Mouse (Mus musculus) CH12.LX (cell line): ENCODE results near the gene Hecw2. TPM values are rescaled to one million over a fixed set of nuclear protein-coding genes. Genes with fewer than 3 reads are reported as not detected.
A peak's percentile ranks its signal among the peaks of the same experiment; 100 is the strongest.

Experiments
- DNase-seq: peaks from one replicate; pipeline ENCODE4 v3.0.0-alpha.2; 2013; ENCODE audit errors: extremely low read depth
- H3K27ac ChIP-seq: 2 replicates; pipeline ENCODE4 v1.5.1; 2012; ENCODE audit warnings: low read depth, mild to moderate bottlenecking, control low read depth, moderate library complexity; ENCODE audit not compliant: insufficient read depth
- H3K27me3 ChIP-seq: replicated peaks from 2 replicates; pipeline ENCODE3; 2012; ENCODE audit warnings: inconsistent platforms
- H3K36me3 ChIP-seq, 2 experiments: replicated peaks in 1 of 2; 2 replicates each; pipeline versions ENCODE3 to v1.6.1; 2012; ENCODE audit warnings: inconsistent platforms in 1 of 2, low read length in 1 of 2, mild to moderate bottlenecking in 1 of 2, mixed read lengths in 1 of 2, moderate library complexity in 1 of 2; ENCODE audit not compliant: control insufficient read depth in 1 of 2, insufficient read depth in 1 of 2
- H3K4me1 ChIP-seq, 2 experiments: 2 replicates each; pipeline ENCODE4 v1.6.1; 2012; ENCODE audit warnings: inconsistent platforms in 1 of 2, moderate library complexity in 1 of 2; ENCODE audit not compliant: insufficient read depth in 2 of 2, control insufficient read depth in 1 of 2
- H3K4me2 ChIP-seq: 2 replicates; pipeline ENCODE4 v1.6.1; 2012; ENCODE audit warnings: low read depth, mild to moderate bottlenecking, control low read depth; ENCODE audit not compliant: poor library complexity, insufficient read depth, severe bottlenecking
- H3K4me3 ChIP-seq, 3 experiments: fragments of 150-350 bp in 1 of 3; sonication (generic) in 1 of 3; replicated peaks in 1 of 3; 2 replicates each; pipeline versions ENCODE3 to v1.5.1; 2011 to 2012; ENCODE audit warnings: low read depth in 2 of 3, low read length in 2 of 3, mild to moderate bottlenecking in 2 of 3, moderate library complexity in 2 of 3, control low read depth in 1 of 3, improper control_type of control experiment in 1 of 3, inconsistent platforms in 1 of 3, mixed read lengths in 1 of 3; ENCODE audit not compliant: poor library complexity in 1 of 3
- H3K79me2 ChIP-seq: replicated peaks from 2 replicates; pipeline ENCODE4 v1.6.1; 2012; ENCODE audit warnings: mild to moderate bottlenecking, moderate library complexity; ENCODE audit not compliant: control insufficient read depth, poor library complexity, insufficient read depth, severe bottlenecking; ENCODE audit errors: extremely low read depth
- H3K9ac ChIP-seq: 2 replicates; pipeline ENCODE4 v1.6.1; 2012; ENCODE audit warnings: low read depth, mild to moderate bottlenecking, control low read depth, moderate library complexity; ENCODE audit not compliant: insufficient read depth
- H3K9me3 ChIP-seq: replicated peaks from 2 replicates; pipeline ENCODE3; 2012; ENCODE audit warnings: low read length, inconsistent platforms, mixed read lengths
- CTCF ChIP-seq, 2 experiments: IDR thresholded peaks in 1 of 2; conservative IDR thresholded peaks in 1 of 2; 2 replicates each; pipeline ENCODE4 v1.5.1; 2011 to 2012; ENCODE audit warnings: low read depth in 2 of 2, low read length in 2 of 2, improper control_type of control experiment in 1 of 2, inconsistent platforms in 1 of 2, mild to moderate bottlenecking in 1 of 2, moderate library complexity in 1 of 2
- ELF1 ChIP-seq: IDR thresholded peaks from 2 replicates; pipeline ENCODE4 v1.6.1; 2014; ENCODE audit warnings: low read depth, mild to moderate bottlenecking, inconsistent platforms, low read length, improper control_type of control experiment
- EP300 ChIP-seq: IDR thresholded peaks from 2 replicates; pipeline ENCODE4 v1.6.1; 2011; ENCODE audit warnings: low read length, improper control_type of control experiment
- ETS1 ChIP-seq: conservative IDR thresholded peaks from 2 replicates; pipeline ENCODE4 v1.6.1; 2012; ENCODE audit warnings: low read depth, mild to moderate bottlenecking, inconsistent platforms, low read length, improper control_type of control experiment, moderate library complexity
- GABPA ChIP-seq: IDR thresholded peaks from 2 replicates; pipeline ENCODE4 v1.6.1; 2012; ENCODE audit warnings: low read depth, low read length, improper control_type of control experiment, inconsistent platforms; ENCODE audit not compliant: insufficient replicate concordance
- HCFC1 ChIP-seq: IDR thresholded peaks from 2 replicates; pipeline ENCODE4 v1.6.1; 2012; ENCODE audit warnings: low read depth, mild to moderate bottlenecking, inconsistent platforms, low read length, improper control_type of control experiment
- IRF4 ChIP-seq: IDR thresholded peaks from 2 replicates; pipeline ENCODE4 v1.6.1; 2014; ENCODE audit warnings: low read depth, mild to moderate bottlenecking, inconsistent platforms, low read length, improper control_type of control experiment
- JUND ChIP-seq: conservative IDR thresholded peaks from 2 replicates; pipeline ENCODE4 v1.6.1; 2011; ENCODE audit warnings: low read depth, low read length, improper control_type of control experiment
- KAT2A ChIP-seq: IDR thresholded peaks from 2 replicates; pipeline ENCODE4 v1.6.1; 2012; ENCODE audit warnings: low read length, improper control_type of control experiment, inconsistent platforms; ENCODE audit not compliant: insufficient replicate concordance
- MAFK ChIP-seq: IDR thresholded peaks from 2 replicates; pipeline ENCODE4 v1.6.1; 2011; ENCODE audit warnings: low read length, improper control_type of control experiment; ENCODE audit not compliant: insufficient replicate concordance
- MAX ChIP-seq: IDR thresholded peaks from 2 replicates; pipeline ENCODE4 v1.6.1; 2011; ENCODE audit warnings: low read length, improper control_type of control experiment
- MAZ ChIP-seq: IDR thresholded peaks from 2 replicates; pipeline ENCODE4 v1.6.1; 2012; ENCODE audit warnings: low read depth, mild to moderate bottlenecking, inconsistent platforms, low read length, improper control_type of control experiment, moderate library complexity
- MEF2A ChIP-seq: IDR thresholded peaks from 2 replicates; pipeline ENCODE4 v1.6.1; 2014; ENCODE audit warnings: low read depth, mild to moderate bottlenecking, inconsistent platforms, low read length, improper control_type of control experiment, borderline replicate concordance
- MYC ChIP-seq: IDR thresholded peaks from 2 replicates; pipeline ENCODE4 v1.6.1; 2011; ENCODE audit warnings: low read depth, mild to moderate bottlenecking, improper control_type of control experiment, low read length
- NELFE ChIP-seq: IDR thresholded peaks from 2 replicates; pipeline ENCODE4 v1.6.1; 2011; ENCODE audit warnings: low read depth, low read length, improper control_type of control experiment
- PAX5 ChIP-seq: IDR thresholded peaks from 2 replicates; pipeline ENCODE4 v1.6.1; 2012; ENCODE audit warnings: low read length, inconsistent platforms, mixed read lengths
- POLR2A ChIP-seq: IDR thresholded peaks from 2 replicates; pipeline ENCODE4 v1.6.1; 2011; ENCODE audit warnings: low read depth, mild to moderate bottlenecking, improper control_type of control experiment, low read length
- POLR2AphosphoS2 ChIP-seq: IDR thresholded peaks from 2 replicates; pipeline ENCODE4 v1.6.1; 2011; ENCODE audit warnings: low read depth, low read length, improper control_type of control experiment
- RAD21 ChIP-seq: IDR thresholded peaks from 2 replicates; pipeline ENCODE4 v1.6.1; 2011; ENCODE audit warnings: low read depth, mild to moderate bottlenecking, low read length, improper control_type of control experiment, moderate library complexity
- RCOR1 ChIP-seq: conservative IDR thresholded peaks from 2 replicates; pipeline ENCODE4 v1.6.1; 2012; ENCODE audit warnings: low read depth, mild to moderate bottlenecking, inconsistent platforms, low read length, improper control_type of control experiment
- SIN3A ChIP-seq: IDR thresholded peaks from 2 replicates; pipeline ENCODE4 v1.6.1; 2012; ENCODE audit warnings: low read length, improper control_type of control experiment, inconsistent platforms
- SMC3 ChIP-seq: IDR thresholded peaks from 2 replicates; pipeline ENCODE4 v1.6.1; 2011; ENCODE audit warnings: low read depth, low read length, improper control_type of control experiment
- TBP ChIP-seq: conservative IDR thresholded peaks from 2 replicates; pipeline ENCODE4 v1.6.1; 2011; ENCODE audit warnings: low read depth, low read length, improper control_type of control experiment
- TCF12 ChIP-seq: IDR thresholded peaks from 2 replicates; pipeline ENCODE4 v1.6.1; 2014; ENCODE audit warnings: low read depth, mild to moderate bottlenecking, inconsistent platforms, low read length, improper control_type of control experiment
- UBTF ChIP-seq: IDR thresholded peaks from 2 replicates; pipeline ENCODE4 v1.6.1; 2012; ENCODE audit warnings: low read depth, mild to moderate bottlenecking, inconsistent platforms, low read length, improper control_type of control experiment, moderate library complexity
- USF1 ChIP-seq: IDR thresholded peaks from 2 replicates; pipeline ENCODE4 v1.6.1; 2014; ENCODE audit warnings: low read depth, mild to moderate bottlenecking, inconsistent platforms, low read length, improper control_type of control experiment
- USF2 ChIP-seq: conservative IDR thresholded peaks from 2 replicates; pipeline ENCODE4 v1.6.1; 2011; ENCODE audit warnings: low read depth, low read length, improper control_type of control experiment
- ZC3H11A ChIP-seq: IDR thresholded peaks from 2 replicates; pipeline ENCODE4 v1.6.1; 2012; ENCODE audit warnings: low read depth, mild to moderate bottlenecking, inconsistent platforms, low read length, improper control_type of control experiment
- ZKSCAN1 ChIP-seq: IDR thresholded peaks from 2 replicates; pipeline ENCODE4 v1.6.1; 2012; ENCODE audit warnings: low read depth, inconsistent platforms, low read length, improper control_type of control experiment, borderline replicate concordance
- ZMIZ1 ChIP-seq: IDR thresholded peaks from 2 replicates; pipeline ENCODE4 v1.6.1; 2012; ENCODE audit warnings: low read depth, mild to moderate bottlenecking, inconsistent platforms, low read length, improper control_type of control experiment
- ZNF384 ChIP-seq: IDR thresholded peaks from 2 replicates; pipeline ENCODE4 v1.6.1; 2012; ENCODE audit warnings: low read depth, low read length, improper control_type of control experiment, inconsistent platforms
- dilution Hi-C: fragments of 300-500 bp; cut with MboI; formaldehyde crosslinking; loops from 2 replicates; pipeline ENCODE4 v1.14.3; 2020; ENCODE audit warnings: low sequenced_read_pairs; ENCODE audit not compliant: extremely low pct_unique_long_range_greater_than_20kb, extremely low pct_ligation_motif_present
- in situ Hi-C: fragments of 300-500 bp; cut with MboI; formaldehyde crosslinking; loops from 3 replicates; pipeline ENCODE4 v1.14.3; 2019; ENCODE audit warnings: low sequenced_read_pairs, low pct_ligation_motif_present, low pct_unique_long_range_greater_than_20kb, mixed read lengths
- polyA plus RNA-seq: library from polyadenylated mRNA; unstranded; fragments of >175 nt; gene quantifications from 2 replicates; pipeline ENCODE4 v1.2.1, GENCODE M21; 2012; ENCODE audit warnings: low read depth; ENCODE audit not compliant: insufficient read length
- total RNA-seq, 2 experiments: library from RNA; depleted of rRNA; stranded (reverse); fragments of 300-350 nt in 1 of 2; fragments of >200 nt in 1 of 2; gene quantifications; 2 replicates each; pipeline ENCODE4 v1.2.3; 2012 to 2014

The Hecw2 gene
- total and polyA plus RNA-seq, 3 experiments: 0.05 to 0.59 (median 0.14) TPM

DNA sequence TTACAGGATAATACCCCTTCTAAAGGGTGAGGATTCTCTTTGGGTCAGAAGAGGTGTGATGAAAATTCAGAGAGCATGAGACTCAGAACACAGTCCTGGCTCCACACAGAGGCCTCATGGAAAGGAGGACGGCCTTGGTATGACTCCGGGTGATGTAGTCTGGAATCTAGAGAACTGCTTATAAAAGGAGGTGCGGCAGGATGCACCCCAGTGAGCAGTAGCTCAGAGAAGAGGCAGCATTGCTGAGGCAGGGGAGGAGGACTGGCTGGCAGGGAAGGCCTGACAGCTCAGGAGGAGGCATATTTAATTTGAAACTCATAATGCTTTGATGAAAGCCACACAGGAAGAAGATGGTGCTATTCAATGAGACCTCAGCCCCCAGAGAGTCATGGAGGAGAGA is 182.6 kb downstream of the Hecw2 start:
- Histone ChIP-seq H3K4me3 (no peak overlapping the region), H3K36me3 (no peaks in the 10 kb centered on the region), H3K79me2 (no peaks in the 10 kb centered on the region), H3K9me3 (no peaks in the 10 kb centered on the region), H3K4me2 (no peak overlapping the region), H3K9ac (no peak overlapping the region), H3K27ac (no peak overlapping the region), H3K27me3 (no peaks in the 10 kb centered on the region), H3K4me1 (peaks cover 9 to 25% of the 10 kb centered on the region in 2 experiments)
- no peak for DNase-seq
- dilution Hi-C loops: no loop called here
- in situ Hi-C loops: no loop called here
- TF ChIP-seq MYC (no peak), HCFC1 (no peak), ELF1 (no peak), JUND (no peak), MAFK (no peak), IRF4 (no peak), EP300 (no peak), ZC3H11A (no peak)

- no peaks in the 10 kb centered on the region for H3K79me2 ChIP-seq
- H3K4me3 ChIP-seq: no peak overlapping the region
- H3K4me1 ChIP-seq: peaks cover 9 to 19% of the 10 kb centered on the region in 2 experiments
- H3K9me3 ChIP-seq: no peaks in the 10 kb centered on the region
- dilution Hi-C loops: no loop called here
- no peak overlapping the region for H3K9ac ChIP-seq
- in situ Hi-C loops: no loop called here
- H3K27ac ChIP-seq: no peak overlapping the region
- no peaks in the 10 kb centered on the region for H3K27me3 ChIP-seq
- H3K4me2 ChIP-seq: peak overlapping the region; percentile 45; the same call in 1 of the 2 replicates
- H3K36me3 ChIP-seq: no peaks in the 10 kb centered on the region
- peak; percentile 65 for DNase-seq
- TF ChIP-seq MAZ: no peak
- TF ChIP-seq ZC3H11A: no peak
- 0 out of 2 replicates have a peak, but pooled peaks have one; percentile 43 for TF ChIP-seq SIN3A
- peak; percentile 38; the same call in 1 of the 2 replicates for TF ChIP-seq TCF12
- no peak for TF ChIP-seq CTCF (conservative IDR thresholded peaks at IDR 0.05 in 1 of 2, IDR thresholded peaks at IDR 0.05 in 1 of 2; ENCODE audit: low read depth in 2 of 2, low read length in 2 of 2)
- no peak for TF ChIP-seq KAT2A
- peak; percentile 84 for TF ChIP-seq JUND
- TF ChIP-seq ETS1: peak; percentile 49
- peak; percentile 61 for TF ChIP-seq MAFK
- TF ChIP-seq TBP: no peak
- TF ChIP-seq ZNF384: 0 out of 2 replicates have a peak, but pooled peaks have one; percentile 8
- no peak for TF ChIP-seq ZKSCAN1
- TF ChIP-seq POLR2A: no peak
- 0 out of 2 replicates have a peak, but pooled peaks have one; percentile 17 for TF ChIP-seq NELFE
- TF ChIP-seq EP300: peak; percentile 92
- TF ChIP-seq ELF1: 0 out of 2 replicates have a peak, but pooled peaks have one; percentile 42
- TF ChIP-seq MEF2A: peak; percentile 73; the same call in 1 of the 2 replicates
- no peak for TF ChIP-seq HCFC1
- TF ChIP-seq GABPA: no peak
- TF ChIP-seq USF2: no peak
- TF ChIP-seq RCOR1: peak; percentile 86
- TF ChIP-seq SMC3: no peak
- no peak for TF ChIP-seq POLR2AphosphoS2
- TF ChIP-seq ZMIZ1: no peak
- no peak for TF ChIP-seq USF1
- no peak for TF ChIP-seq UBTF
- TF ChIP-seq PAX5: no peak
- peak; percentile 91 for TF ChIP-seq IRF4
- TF ChIP-seq MAX: peak; percentile 66; the same call in 1 of the 2 replicates
- TF ChIP-seq RAD21: no peak
Measured at GRCm38 (mm10) chr1:54009418-54010064, 185.4 kb downstream of the Hecw2 start.
